Mouse (Mus musculus) fibroblast of lung, adult 2 months (primary cell): ENCODE data around the gene Tmem262.

Experiments used
- DNase-seq: peaks from one replicate; pipeline ENCODE4 v3.0.0-alpha.2; 2011; ENCODE audit warnings: low read depth

Gene Tmem262

DNA sequence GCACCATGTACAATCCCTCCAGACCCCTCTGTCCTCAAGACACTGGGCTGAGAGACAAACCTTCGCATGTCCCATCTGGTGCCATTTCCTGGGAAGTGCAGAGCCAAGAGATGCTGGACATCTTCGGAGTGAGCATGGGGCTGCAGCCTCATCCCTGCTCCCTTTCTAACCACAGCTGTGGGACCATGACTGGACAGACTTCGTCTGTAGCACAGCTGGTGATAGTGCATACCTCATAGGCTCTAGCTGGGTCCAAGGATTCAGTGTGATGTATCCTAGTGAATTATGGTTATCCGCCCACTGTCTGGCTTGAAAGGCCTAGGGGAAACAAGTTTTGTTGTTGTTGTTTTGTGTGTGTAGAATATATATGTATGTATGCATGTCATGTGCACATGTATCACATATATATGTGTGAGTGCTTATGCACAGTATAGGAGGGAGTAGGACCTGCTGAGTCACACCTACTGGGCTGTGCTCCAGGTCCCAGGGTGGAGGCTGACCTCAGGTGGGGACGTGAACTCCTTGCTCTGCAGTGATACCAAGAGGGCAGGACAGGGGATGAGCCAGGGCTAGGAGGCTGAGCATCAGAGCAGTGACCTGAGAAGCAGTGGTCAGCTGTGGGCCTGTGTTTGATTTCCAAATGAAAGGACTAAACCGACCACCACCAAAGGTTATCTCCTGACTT lies 22.5 kb downstream of the Tmem262 start:
- DNase-seq, result no peak

DNA sequence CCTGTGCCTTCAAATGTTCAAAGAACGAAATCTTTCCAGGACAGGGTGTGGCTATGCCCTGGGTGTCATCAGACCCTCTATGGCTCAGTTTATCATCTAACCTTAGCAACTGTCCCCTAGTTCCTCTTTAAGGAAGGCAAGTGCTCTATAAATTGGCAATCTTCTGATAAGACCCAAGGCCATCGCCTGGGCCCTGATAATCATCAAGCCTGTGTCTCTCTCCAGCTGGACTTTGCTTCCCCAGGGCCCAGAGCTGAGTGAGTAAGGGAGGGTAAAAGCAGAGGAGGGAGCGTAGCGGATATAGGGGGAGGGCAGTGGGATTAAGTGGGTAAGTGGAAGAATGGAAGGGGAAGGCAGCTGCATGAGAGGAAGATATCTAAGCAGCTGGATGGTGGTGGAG lies 24.6 kb downstream of the Tmem262 start:
- DNase-seq, result no peak

DNA sequence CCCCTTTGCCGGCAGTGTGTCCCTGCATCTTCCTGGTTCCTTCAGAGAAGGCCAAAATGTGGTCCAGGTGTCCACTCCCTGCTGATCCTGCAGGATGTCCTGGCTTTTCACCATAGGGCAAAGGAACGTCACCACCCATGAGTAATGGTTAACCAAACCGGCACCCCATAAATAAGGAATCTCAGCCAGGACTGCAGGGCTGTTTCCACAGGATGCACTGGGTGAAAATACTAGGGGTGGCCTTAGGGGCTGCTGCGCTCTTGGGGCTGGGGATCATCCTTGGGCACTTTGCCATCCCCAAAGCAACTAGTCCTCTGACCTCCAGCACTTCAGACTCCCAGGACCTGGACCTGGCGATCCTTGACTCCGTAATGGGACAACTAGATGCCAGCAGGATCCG lies 25.8 kb downstream of the Tmem262 start, which contains the start of gene Naaladl1:
Naaladl1 (plus strand) TSS at position 197 of the 400 bp plus-strand sequence.
- DNase-seq, result no peak

DNA sequence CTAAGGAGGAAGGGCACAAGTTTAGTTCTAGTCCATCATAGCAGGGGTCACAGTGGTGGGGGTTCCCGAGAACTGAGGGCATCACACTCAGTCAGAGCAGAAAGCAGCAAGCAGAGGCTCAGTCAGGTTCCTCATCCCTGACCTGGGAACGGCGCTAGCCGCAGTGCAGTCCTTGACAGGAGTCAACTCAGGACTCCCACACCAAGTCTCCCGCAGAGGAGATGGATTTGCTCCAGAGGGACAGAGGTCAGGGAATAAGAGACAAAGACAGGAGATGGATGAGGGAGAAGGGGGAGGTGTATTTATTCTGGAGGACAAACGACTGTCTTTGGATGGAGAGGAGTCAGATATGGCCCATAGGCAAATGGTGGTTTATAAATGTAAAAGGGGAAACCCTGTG lies 33.3 kb downstream of the Tmem262 start:
- DNase-seq, result no peak

DNA sequence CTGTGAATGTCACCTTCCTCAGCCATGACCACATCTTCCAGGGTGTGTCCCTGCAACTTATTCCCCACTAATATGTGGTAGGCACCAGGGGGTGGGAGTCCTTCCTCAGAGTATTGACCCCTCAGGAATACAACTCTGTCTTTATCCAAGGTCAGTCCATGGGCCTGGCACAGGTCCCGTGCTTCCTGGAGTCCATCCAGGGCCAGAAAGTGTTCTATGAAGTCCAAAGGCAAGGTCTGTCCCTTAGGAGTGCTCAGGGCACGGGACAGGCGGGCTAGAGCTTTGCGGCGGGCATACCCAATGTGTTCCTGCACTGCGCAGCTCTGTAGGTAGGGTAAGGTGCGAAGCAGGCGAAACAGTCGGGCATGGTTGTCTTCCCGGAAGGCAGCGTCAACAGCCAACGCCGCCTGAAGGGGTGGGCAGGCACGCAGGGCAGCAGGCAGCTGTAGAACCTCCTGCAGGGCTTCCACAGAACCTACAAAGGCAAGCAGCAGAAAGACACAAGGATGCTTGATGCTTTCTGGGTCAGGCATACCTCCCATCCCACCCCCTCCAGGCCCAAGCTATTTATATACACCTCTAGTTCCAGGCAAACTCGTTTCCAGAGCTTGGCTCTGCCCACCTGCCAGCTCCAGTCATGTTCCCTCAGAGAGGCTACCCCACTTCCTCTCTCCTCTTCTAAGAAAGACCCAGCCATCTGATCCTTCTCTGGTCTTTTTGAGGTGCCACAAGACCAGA lies 36.4 kb downstream of the Tmem262 start:
- no peak for DNase-seq

DNA sequence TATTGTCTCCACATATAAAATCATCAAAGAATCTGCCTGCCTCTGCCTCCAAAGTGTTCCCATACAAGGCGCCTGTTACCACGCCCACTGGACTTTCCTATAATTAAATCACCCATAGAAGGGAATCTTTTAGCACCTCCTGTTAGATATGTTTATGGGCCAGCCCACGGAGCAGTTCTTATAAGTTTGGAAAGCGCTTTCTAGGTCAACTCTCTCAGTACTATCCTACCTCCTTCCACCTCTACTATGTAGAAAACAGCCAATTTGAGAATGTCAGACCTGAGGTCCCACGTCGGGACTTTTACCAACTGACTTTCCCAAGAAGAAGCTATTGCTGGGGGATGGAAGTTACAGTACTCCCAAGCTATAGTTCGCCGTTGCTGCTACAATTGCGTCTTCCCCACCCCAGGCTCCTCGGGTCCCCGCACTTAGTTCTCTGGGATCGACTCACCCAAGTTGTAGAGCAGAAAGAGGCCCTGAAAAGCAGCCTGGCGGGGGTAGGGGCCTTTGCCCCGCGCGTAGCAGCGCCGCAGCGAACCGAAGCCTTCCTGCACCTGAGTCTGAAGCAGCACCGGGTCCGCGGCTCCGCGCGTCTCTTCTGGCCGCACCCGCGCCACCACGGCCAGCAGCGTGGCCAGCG lies 37.6 kb downstream of the Tmem262 start:
- DNase-seq, result no peak

DNA sequence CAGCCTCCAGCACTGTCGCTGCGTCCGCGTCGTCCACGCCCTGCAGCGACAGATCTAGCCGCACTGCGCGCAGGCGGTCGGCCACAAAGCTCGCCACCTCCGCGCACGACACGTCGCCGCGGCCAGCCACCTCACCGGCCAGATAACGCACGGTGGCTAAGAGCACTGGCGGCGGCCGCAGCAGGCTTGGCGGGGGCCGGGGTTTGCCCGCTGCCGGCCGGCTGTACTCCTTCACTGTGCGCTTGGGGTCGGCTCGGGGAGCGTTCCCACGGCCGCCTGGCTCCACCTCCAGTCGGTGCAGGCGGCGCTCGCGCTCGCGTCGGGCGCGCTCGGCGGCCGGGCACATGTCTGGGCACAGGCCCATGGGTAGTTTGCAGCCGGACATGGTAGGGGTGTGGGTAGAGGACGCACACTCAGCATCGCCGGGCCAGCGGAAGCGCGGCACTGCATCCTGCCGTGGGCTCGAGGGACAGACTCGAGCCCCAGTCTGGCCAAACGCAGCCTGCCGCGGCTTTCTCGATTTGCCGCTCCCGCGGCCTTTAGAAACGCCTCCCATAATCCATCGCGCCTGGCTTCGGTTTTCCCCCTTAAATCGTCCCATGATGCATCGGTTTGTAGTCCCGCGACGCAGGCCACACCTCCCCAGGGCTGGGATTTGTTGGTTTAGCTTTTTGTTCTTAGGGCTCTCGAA lies 38.3 kb downstream of the Tmem262 start, which contains the start of gene Sac3d1:
Sac3d1 (minus strand) TSS at position 665 of the 691 bp plus-strand sequence.
- DNase-seq, result peak; percentile 91

DNA sequence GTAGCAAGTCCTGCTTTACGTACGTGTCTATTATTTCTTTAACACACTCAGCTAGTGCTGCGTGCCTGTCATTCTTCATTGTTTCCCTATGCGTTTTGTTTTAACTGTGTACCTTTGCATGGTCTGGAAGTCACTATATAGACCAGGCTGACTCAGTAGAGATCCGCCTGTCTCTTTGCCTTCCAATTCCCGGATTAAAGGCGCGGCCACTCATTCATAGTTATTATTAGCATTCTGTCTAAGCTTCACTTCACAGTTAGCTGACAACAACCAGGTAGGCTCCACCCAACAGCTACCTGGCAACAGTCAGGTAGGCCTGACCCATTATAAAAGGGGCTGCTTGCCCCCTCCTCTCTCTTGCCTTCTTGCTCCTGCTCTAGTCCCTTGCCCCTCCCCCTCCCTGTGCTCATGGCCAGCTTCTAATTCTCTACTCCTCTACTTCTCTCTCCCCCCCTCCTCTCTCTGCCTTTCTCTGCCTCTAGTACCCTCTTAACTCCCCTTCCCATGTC lies 38.9 kb downstream of the Tmem262 start:
- no peak for DNase-seq

DNA sequence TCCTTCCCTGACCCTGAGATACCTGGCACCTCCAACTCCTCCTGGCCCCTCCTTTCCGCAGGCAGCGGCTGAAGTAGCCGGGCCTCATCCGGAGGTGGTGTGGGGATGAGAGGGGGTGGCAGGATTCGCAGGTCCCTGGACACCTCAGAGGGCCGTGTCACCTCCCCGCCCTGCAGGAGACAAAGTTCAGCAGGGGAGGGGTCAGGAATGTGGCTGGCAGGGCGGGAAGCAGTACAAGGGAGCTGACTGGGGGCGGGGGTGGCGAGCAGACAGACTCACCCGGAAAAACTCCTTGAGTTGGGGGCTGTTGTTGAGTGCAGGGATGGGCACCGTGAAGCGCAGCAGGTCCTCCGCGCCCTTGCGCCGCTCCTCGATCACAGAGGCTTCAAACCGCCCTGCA lies 41.9 kb downstream of the Tmem262 start:
- no peak for DNase-seq

DNA sequence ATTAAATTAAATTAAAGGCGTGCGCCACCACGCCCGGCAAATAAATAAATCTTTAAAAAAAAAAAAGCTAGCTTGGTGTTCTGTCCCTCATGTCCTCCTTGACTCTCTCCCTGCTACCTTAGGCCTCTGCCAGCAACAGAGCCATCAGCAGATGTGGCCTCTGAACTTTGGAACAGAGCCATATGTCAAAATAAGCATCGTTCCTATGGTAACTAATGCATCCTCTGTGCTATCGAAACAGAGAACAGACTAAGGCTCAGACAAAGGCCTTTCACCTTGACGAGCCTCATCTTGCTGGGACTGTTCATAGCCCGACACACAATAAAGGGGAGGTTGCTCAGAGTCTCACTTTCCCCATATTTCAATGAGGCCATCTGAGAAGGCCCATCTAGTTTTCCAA lies 43.5 kb downstream of the Tmem262 start:
- no peak for DNase-seq

DNA sequence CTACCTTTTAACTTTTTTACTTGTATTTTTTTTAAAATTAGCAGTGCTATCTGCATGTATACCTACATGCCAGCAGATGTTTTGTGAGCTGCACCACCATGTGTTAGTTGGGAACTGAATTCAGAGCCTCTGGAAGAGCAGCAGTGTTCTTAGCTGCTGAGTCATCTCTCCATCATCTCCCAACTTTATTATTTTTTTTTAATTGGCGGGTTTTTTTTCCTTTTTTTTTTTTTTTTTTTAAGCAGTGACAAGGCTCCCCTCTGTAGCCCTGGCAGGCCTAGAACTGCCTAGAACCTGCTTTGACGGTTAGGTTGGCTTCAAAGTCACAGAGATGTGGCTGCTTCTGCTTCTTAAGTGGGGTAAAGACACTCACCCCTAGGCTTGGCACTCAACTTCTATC lies 45.1 kb downstream of the Tmem262 start:
- DNase-seq, result no peak

DNA sequence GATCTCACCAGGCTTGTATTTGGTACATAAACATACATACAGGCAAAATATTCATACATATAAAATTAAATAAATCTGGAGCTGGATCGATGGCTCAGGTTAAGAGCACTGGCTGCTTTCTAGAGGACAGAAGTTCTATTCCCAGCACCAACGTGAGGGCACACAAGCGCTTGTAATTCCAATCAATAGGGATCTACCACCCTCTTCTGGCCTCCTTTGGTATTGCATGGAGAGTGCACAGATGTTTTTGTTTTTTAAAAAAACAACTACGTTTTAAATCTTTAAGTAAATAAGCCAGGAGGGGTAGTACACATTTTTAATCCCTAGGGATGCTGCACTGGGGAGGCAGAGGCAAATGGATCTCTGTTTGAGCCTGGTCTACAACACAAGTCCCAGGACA lies 46.5 kb downstream of the Tmem262 start:
- no peak for DNase-seq

DNA sequence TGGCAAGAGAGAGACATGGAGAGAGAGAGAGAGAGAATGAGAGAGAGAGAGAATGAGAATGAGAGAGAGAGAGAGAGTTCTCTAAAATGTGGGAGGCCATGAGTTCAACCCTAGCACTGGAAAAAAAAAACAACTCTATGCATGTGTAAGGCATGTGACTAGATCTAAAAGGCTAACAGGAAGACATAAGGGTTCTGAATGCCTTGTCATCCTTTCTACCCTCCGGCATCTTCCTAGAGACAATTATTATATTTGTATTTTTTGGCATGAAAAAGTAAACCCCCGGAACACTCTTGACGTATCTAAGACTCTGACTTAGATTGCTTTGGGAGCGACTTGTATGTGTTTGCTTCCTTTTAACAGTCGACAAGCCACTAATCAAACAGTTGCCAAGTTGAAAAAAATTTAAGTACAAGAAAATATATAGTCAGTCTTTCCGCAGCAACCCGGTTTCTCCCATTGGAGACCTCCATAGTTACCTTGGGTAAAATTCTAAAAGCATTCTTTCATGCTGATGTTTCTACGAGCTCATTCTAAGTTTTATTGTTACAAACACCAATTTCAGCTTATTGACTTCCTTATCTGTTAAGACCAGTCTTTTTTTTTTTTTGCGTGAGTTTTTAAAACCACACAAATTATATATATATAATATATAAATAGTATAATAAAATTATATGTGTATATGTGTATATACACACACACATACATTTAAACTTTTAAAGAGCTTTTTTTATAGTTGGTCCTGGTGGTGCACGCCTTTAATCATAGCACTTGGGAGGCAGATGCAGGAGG lies 47.2 kb downstream of the Tmem262 start:
- no peak for DNase-seq

DNA sequence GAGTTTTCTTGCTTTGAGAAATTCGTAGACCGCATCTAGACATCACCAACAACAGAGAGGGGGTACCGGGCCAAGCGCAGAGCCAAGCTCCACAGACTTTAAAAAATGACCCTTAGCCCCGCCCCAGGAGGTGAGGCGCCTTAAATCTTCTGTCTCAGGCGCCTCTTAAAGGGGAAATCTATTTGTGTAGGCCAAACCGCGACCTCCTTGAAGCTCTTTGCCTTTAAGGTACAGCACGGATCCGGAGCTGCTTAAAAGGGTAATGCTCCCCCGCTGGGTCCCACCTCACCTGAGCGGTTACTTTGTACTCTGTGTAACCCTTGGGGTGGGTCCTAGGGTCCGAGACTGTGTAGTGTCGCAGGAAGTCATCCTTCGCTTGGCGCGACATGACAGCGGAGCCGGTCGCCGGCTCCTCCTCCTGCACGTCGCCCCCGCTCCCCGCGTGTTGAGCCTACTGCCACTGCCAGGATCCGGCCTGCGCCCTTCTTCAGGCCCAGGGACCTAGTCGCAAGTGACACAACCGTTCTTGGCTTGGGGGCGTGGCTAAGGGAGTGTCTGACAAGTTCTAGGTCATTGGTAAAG lies 48.0 kb downstream of the Tmem262 start, which contains the start of gene Snx15:
Snx15 (minus strand) TSS at position 545 of the 582 bp plus-strand sequence.
- DNase-seq, result peak; percentile 81
